Mouse (Mus musculus) lung, postnatal 14 days (tissue): ENCODE results near the gene Ppp2r5b.

ENCODE experiments used
- DNase-seq: peaks from one replicate; pipeline ENCODE4 v3.0.0; 2021

The Ppp2r5b gene

GRCm38 (mm10) chr19:6233647-6234046, 2.0 kb downstream of the Ppp2r5b start:
- no peak for DNase-seq

- DNase-seq = no peak
Observed at GRCm38 (mm10) chr19:6231036-6231435, 4.6 kb downstream of the Ppp2r5b start.

- DNase-seq = no peak
Observed at GRCm38 (mm10) chr19:6230411-6230810, 5.3 kb downstream of the Ppp2r5b start.

GRCm38 (mm10) chr19:6227864-6228263, 7.8 kb downstream of the Ppp2r5b start:
- no peak for DNase-seq

GRCm38 (mm10) chr19:6226763-6227162, 8.9 kb downstream of the Ppp2r5b start:
- no peak for DNase-seq

GRCm38 (mm10) chr19:6226135-6226534, 9.5 kb downstream of the Ppp2r5b start, which contains the start of gene Gpha2:
Gene Gpha2 (plus strand): TSS chr19:6226380.
- no peak for DNase-seq

- DNase-seq = no peak
Observed at GRCm38 (mm10) chr19:6218606-6219005, 17.1 kb downstream of the Ppp2r5b start.

GRCm38 (mm10) chr19:6216046-6216705, 19.5 kb downstream of the Ppp2r5b start:
- no peak for DNase-seq

- DNase-seq = peak; percentile 39
Observed at GRCm38 (mm10) chr19:6206716-6207115, 29.0 kb downstream of the Ppp2r5b start.

GRCm38 (mm10) chr19:6204265-6204664, 31.4 kb downstream of the Ppp2r5b start:
- DNase-seq = no peak

GRCm38 (mm10) chr19:6184131-6184530, 51.5 kb downstream of the Ppp2r5b start, which contains the start of gene Majin:
Gene Majin (plus strand): TSS chr19:6184388.
- DNase-seq = no peak

GRCm38 (mm10) chr19:6182534-6182933, 53.1 kb downstream of the Ppp2r5b start:
- no peak for DNase-seq

- DNase-seq = peak; percentile 19
Observed at GRCm38 (mm10) chr19:6181629-6182028, 54.0 kb downstream of the Ppp2r5b start.

- DNase-seq = no peak
Observed at GRCm38 (mm10) chr19:6178775-6179174, 56.9 kb downstream of the Ppp2r5b start.
